Mouse (Mus musculus) left cerebral cortex, postnatal 14 days (tissue): ENCODE measurements around the gene Olfr556. TPM values are rescaled to one million over a fixed set of nuclear protein-coding genes. Genes with fewer than 3 reads are reported as not detected.
"Not testable (repeated sequence)": the region's sequence is repeated elsewhere in the genome, so short reads cannot be mapped to it uniquely, and the experiment has no call there.

Experiments
- DNase-seq, 2 experiments: peaks; one replicate each; pipeline ENCODE4 v3.0.0; 2021 to 2022; ENCODE audit warnings: low spot score in 2 of 2, mixed read lengths in 1 of 2
- intact Hi-C: fragments of 180-260 bp; cut with DNase I; formaldehyde crosslinking; loops from one replicate; pipeline ENCODE4 v1.15.1; 2025
- long read RNA-seq, 2 experiments: library from polyadenylated mRNA; stranded (forward); transcript quantifications; one replicate each; pipeline ENCODE4 v2.0.0; 2021
- total RNA-seq, 2 experiments: library from RNA; stranded (reverse); gene quantifications; 2 replicates each; pipeline ENCODE4 v1.2.3; 2021

Gene Olfr556
- under 1 TPM in 1 of 2 experiments, not detected in 1; 0.13 TPM for total RNA-seq
- long read RNA-seq, experiment 1 = 0 reads
- long read RNA-seq, experiment 2 = 0 reads

- intact Hi-C loops = loop anchor here (2.0 kb wide), 1 partner anchor 254 kb away; no protein-coding TSS in a partner anchor
Observed at GRCm38 (mm10) chr7:102664599-102664998, at the start of gene Olfr556. Gene Olfr556 (plus strand): TSS chr7:102664899.

GRCm38 (mm10) chr7:102618118-102618517 lies 46.6 kb upstream of the Olfr556 start, which contains the start of gene Olfr553:
Gene Olfr553 (minus strand): TSS chr7:102618218.
- intact Hi-C loops = no loop called here
- no peak for DNase-seq

More at GRCm38 (mm10) chr7:102664599-102664998, at the start of gene Olfr556:
- DNase-seq = no peak

GRCm38 (mm10) chr7:102619608-102620007 lies 45.1 kb upstream of the Olfr556 start:
- no peak for DNase-seq
- intact Hi-C loops = no loop called here

GRCm38 (mm10) chr7:102620368-102620767 lies 44.3 kb upstream of the Olfr556 start:
- intact Hi-C loops, DNase-seq: not testable (repeated sequence)

GRCm38 (mm10) chr7:102636665-102637064 lies 28.0 kb upstream of the Olfr556 start:
- DNase-seq = peak; percentile 9 to 27

GRCm38 (mm10) chr7:102638132-102638531 lies 26.6 kb upstream of the Olfr556 start, which contains the start of gene Olfr554:
Gene Olfr554 (plus strand): TSS chr7:102638432.
- DNase-seq = no peak
- intact Hi-C loops = loop anchor here (10.0 kb wide), 1 partner anchor 73 kb away; the partner anchor contains the start of gene Trim21

More at GRCm38 (mm10) chr7:102636665-102637064, 28.0 kb upstream of the Olfr556 start:
- intact Hi-C loops = loop anchor here (2.0 to 10.0 kb wide), 2 partner anchors 72 to 124 kb away; partner anchors contain the start of gene Trim21

GRCm38 (mm10) chr7:102644945-102645344 lies 19.8 kb upstream of the Olfr556 start:
- intact Hi-C loops = not testable (repeated sequence)

GRCm38 (mm10) chr7:102658523-102658922 lies 6.2 kb upstream of the Olfr556 start, which contains the start of gene Olfr555:
Gene Olfr555 (plus strand): TSS chr7:102658823.
- intact Hi-C loops = no loop called here
- no peak for DNase-seq

More at GRCm38 (mm10) chr7:102644945-102645344, 19.8 kb upstream of the Olfr556 start:
- not testable (repeated sequence) for DNase-seq

GRCm38 (mm10) chr7:102665378-102665777 lies 679 bp downstream of the Olfr556 start:
- peak; percentile 21 to 23 for DNase-seq
- intact Hi-C loops = loop anchor here (2.0 kb wide), 1 partner anchor 253 kb away; no protein-coding TSS in a partner anchor

- intact Hi-C loops = no loop called here
Observed at GRCm38 (mm10) chr7:102676225-102676624, 11.5 kb downstream of the Olfr556 start.

GRCm38 (mm10) chr7:102681916-102682315 lies 17.2 kb downstream of the Olfr556 start:
- intact Hi-C loops = no loop called here
- no peak for DNase-seq

More at GRCm38 (mm10) chr7:102676225-102676624, 11.5 kb downstream of the Olfr556 start:
- DNase-seq = no peak

- DNase-seq = peak; percentile 91
- intact Hi-C loops = loop anchor here (5.0 kb wide), 1 partner anchor 175 kb away; no protein-coding TSS in a partner anchor
Observed at GRCm38 (mm10) chr7:102686944-102687501, 22.3 kb downstream of the Olfr556 start, which contains the start of gene Trim68. Gene Trim68 (minus strand): TSS chr7:102687327.

GRCm38 (mm10) chr7:102695358-102696125 lies 30.8 kb downstream of the Olfr556 start, which contains the start of gene Olfr557:
Gene Olfr557 (plus strand): TSS chr7:102695910.
- DNase-seq = peak in 1 of 2 experiments; percentile 40
- intact Hi-C loops = loop anchor here (2.0 kb wide), 1 partner anchor 223 kb away; no protein-coding TSS in a partner anchor

- intact Hi-C loops = no loop called here
- no peak for DNase-seq
Observed at GRCm38 (mm10) chr7:102698461-102698860, 33.8 kb downstream of the Olfr556 start.

GRCm38 (mm10) chr7:102701915-102702314 lies 37.2 kb downstream of the Olfr556 start, which contains the start of gene Olfr558:
Gene Olfr558 (plus strand): TSS chr7:102702215.
- intact Hi-C loops = no loop called here
- no peak for DNase-seq

- intact Hi-C loops = no loop called here
- DNase-seq = no peak
Observed at GRCm38 (mm10) chr7:102718970-102719369, 54.3 kb downstream of the Olfr556 start, which contains the start of gene Olfr33. Gene Olfr33 (minus strand): TSS chr7:102719070.
